Mouse (Mus musculus) heart, adult 2 months (tissue): ENCODE results near the gene Gtf2h5.

Experiments used
- CTCF ChIP-seq: fragments of 200-600 bp; IDR thresholded peaks from 2 replicates; pipeline ENCODE4 v1.8.1; 2022; ENCODE audit warnings: antibody characterized with exemption, mild to moderate bottlenecking, moderate library complexity
- EP300 ChIP-seq: fragments of 200-500 bp; IDR thresholded peaks from 2 replicates; pipeline ENCODE4 v1.6.1; 2011; ENCODE audit warnings: low read depth, low read length, control low read depth; ENCODE audit not compliant: insufficient read depth
- POLR2A ChIP-seq: fragments of 200-500 bp; IDR thresholded peaks from 2 replicates; pipeline ENCODE4 v1.6.1; 2011; ENCODE audit warnings: mild to moderate bottlenecking, low read depth, low read length, control low read depth; ENCODE audit not compliant: insufficient read depth

DNA sequence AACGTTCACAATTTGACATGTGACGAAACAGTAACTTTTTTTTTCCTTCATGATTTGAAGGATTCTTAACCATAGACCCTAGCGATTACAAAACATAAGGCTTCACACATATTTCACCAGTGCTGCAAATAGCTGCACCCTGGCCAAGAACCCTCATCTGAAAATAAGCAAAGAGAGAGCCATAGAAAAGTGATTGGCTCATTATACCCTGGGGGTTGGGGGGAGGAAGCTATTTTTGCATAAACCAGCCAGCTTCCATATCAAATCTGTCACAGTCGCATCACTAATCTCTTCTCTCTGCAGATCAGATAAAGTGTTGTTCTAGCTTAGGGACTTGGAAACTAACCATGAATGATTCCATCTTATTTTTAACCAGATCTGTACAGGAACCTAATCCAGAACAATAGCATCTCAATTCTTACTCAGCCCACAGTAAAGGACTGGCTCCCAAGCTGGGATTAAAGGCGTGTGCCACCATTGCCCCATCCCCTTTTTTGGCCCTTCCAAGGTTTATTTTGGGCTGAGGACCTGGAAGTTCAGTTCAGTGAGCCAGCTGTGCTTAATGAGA is 3.8 kb downstream of the Gtf2h5 start:
- TF ChIP-seq EP300 (no peak), POLR2A (no peak), CTCF (no peak)
